20 mouse cellular contexts compared by ENCODE assay signal in genomic region chr2:126316346-126316745, GRCm38 (mm10).
DNase-seq lines count a peak whose midpoint lies in the region.
"Had no signal": no experiment of that assay in that cellular context is flagged by ENCODE, and none has a peak within 500 bp of the region (broad histone marks: within the 10 kb centered on the region; RNA-seq: fewer than 3 reads in every experiment).

No protein-coding gene starts in this region.

- peak; percentile 64 for DNase-seq in heart, adult 11 months
- DNase-seq in heart, adult 8-10 months (ENCODE audit: low spot score), result no peak
- peak; percentile 66 for DNase-seq in adrenal gland, adult 2 months
- peak; percentile 57 to 62 for DNase-seq in adrenal gland, postnatal 36 days
- DNase-seq in gastrocnemius, postnatal 25 days, result no peak
- no peak for DNase-seq in gastrocnemius, postnatal 10 days
- no peak for DNase-seq in ovary, postnatal 10 days (ENCODE audit: low spot score)
- DNase-seq: B cell, adult 2 months; cerebellum, adult 11 months; cerebellum, adult 9-10 months; cerebellum, postnatal 36 days; gastrocnemius, adult 2 months; layer of hippocampus, adult 9-11 months; liver; lung, adult 2 months; lung, postnatal 10 days; midbrain, embryonic 14.5 days; spleen, adult 18-20 months; thymus, adult 18-20 months; thymus, postnatal 25 days had no signal

Comparison
In these comparisons a context has a peak if more than half of its experiments do, and no peak if none do; other contexts are left out.
1. DNase-seq: peak in heart, adult 11 months (single experiment), adrenal gland, adult 2 months (single experiment) and adrenal gland, postnatal 36 days (2 of 2); none in heart, adult 8-10 months (single experiment), gastrocnemius, postnatal 25 days (single experiment), gastrocnemius, postnatal 10 days (single experiment) and ovary, postnatal 10 days (single experiment).